Mouse (Mus musculus) central nervous system, embryonic 18 days (tissue): ENCODE data around the gene Dnajb8. TPM values are rescaled to one million over a fixed set of nuclear protein-coding genes. Genes with fewer than 3 reads are reported as not detected.

Source experiments
- polyA plus RNA-seq: library from polyadenylated mRNA; depleted of rRNA; stranded (reverse); fragments of >200 nt; gene quantifications from 2 replicates; pipeline ENCODE4 v1.2.3, GENCODE M21; 2012; rRNA removed

Gene Dnajb8
- not detected in 2 replicates for polyA plus RNA-seq

GRCm38 (mm10) chr6:88221968-88222367 is at the start of gene Dnajb8:
Dnajb8 (plus strand) TSS chr6:88222268.

GRCm38 (mm10) chr6:88193433-88194052 is 28.5 kb upstream of the Dnajb8 start, which contains the start of gene Gata2:
Gata2 (plus strand) TSS chr6:88193891.

Other genes with a start within 250 kb of the Dnajb8 start
- gene H1fx, start 240.6 kb upstream of the Dnajb8 start, polyA plus RNA-seq, result 72.2 and 90.4 TPM in 2 replicates
- 318 and 321 TPM in 2 replicates for gene Rab7, start 177.0 kb upstream of the Dnajb8 start, polyA plus RNA-seq
- gene Rpn1, start 137.8 kb upstream of the Dnajb8 start, polyA plus RNA-seq, result 206 and 226 TPM in 2 replicates
- 3.8 and 4.2 TPM in 2 replicates for gene Gata2, start 28.4 kb upstream of the Dnajb8 start, polyA plus RNA-seq
- 18.7 and 19.6 TPM in 2 replicates for gene Eefsec, start 224.3 kb downstream of the Dnajb8 start, polyA plus RNA-seq
- 71.7 and 71.9 TPM in 2 replicates for gene Ruvbl1, start 243.1 kb downstream of the Dnajb8 start, polyA plus RNA-seq